Mouse (Mus musculus): Measurements from ENCODE around the gene Wnk2. TPM values are rescaled to one million over a fixed set of nuclear protein-coding genes. Genes with fewer than 3 reads are reported as not detected.

Wnk2 gene
- total and polyA plus RNA-seq, 3 experiments, result 0.04 TPM; not detected in 2

- H3K4me3 ChIP-seq (ENCODE audit: control insufficient read depth in 1 of 2, insufficient read depth in 1 of 2, low read depth in 2 of 2, low read length in 2 of 2), result no peak overlapping the region
- DNase-seq (ENCODE audit: low read depth, low spot score), result no peak
- no peak overlapping the region for H3K9ac ChIP-seq (ENCODE audit: control insufficient read depth, low read depth, low read length, poor library complexity, severe bottlenecking)
Measured at GRCm38 (mm10) chr13:49146698-49147006, 1.2 kb downstream of the Wnk2 start.

GRCm38 (mm10) chr13:49146040-49146697 is 1.6 kb downstream of the Wnk2 start:
- H3K36me3 ChIP-seq (ENCODE audit: control insufficient read depth in 1 of 2, insufficient read depth in 2 of 2, low read length in 2 of 2), result no peaks in the 10 kb centered on the region
- no peak for DNase-seq (ENCODE audit: low read depth, low spot score)
- H3K9ac ChIP-seq (ENCODE audit: control insufficient read depth, low read depth, low read length, poor library complexity, severe bottlenecking), result no peak overlapping the region
- 0 out of 4 replicates have a peak, but pooled peaks cover 0 to 1% of the 10 kb centered on the region in 2 experiments for H3K27me3 ChIP-seq (ENCODE audit: control insufficient read depth in 1 of 2, insufficient read depth in 2 of 2, low read length in 2 of 2)
- H3K4me3 ChIP-seq (ENCODE audit: control insufficient read depth in 1 of 2, insufficient read depth in 1 of 2, low read depth in 2 of 2, low read length in 2 of 2), result no peak overlapping the region
- no peaks in the 10 kb centered on the region for H3K9me3 ChIP-seq (replicated peaks; ENCODE audit: insufficient read depth, low read length)
- H3K27ac ChIP-seq (ENCODE audit: control insufficient read depth, low read depth, low read length), result no peak overlapping the region
- no peaks in the 10 kb centered on the region for H3K79me2 ChIP-seq (ENCODE audit: control insufficient read depth, insufficient read depth, low read length, poor library complexity)
- TF ChIP-seq JUND (IDR thresholded peaks at IDR 0.05; ENCODE audit: low read depth, low read length), result no peak
- no peak for TF ChIP-seq HCFC1 (IDR thresholded peaks at IDR 0.05; ENCODE audit: low read depth, low read length)
- TF ChIP-seq ZMIZ1 (IDR thresholded peaks at IDR 0.05; ENCODE audit: low read depth, low read length), result no peak
- TF ChIP-seq TCF12 (IDR thresholded peaks at IDR 0.05; ENCODE audit: low read depth, low read length), result no peak
- TF ChIP-seq ZC3H11A (IDR thresholded peaks at IDR 0.05; ENCODE audit: low read depth, low read length), result no peak
- TF ChIP-seq USF2 (IDR thresholded peaks at IDR 0.05; ENCODE audit: borderline replicate concordance in 1 of 2, insufficient read depth in 1 of 2, low read depth in 1 of 2, low read length in 2 of 2), result no peak
- TF ChIP-seq ELF1 (IDR thresholded peaks at IDR 0.05; ENCODE audit: low read depth, low read length), result no peak
- TF ChIP-seq GATA1 (IDR thresholded peaks at IDR 0.05; ENCODE audit: low read depth, low read length), result no peak
- no peak for TF ChIP-seq BHLHE40 (IDR thresholded peaks at IDR 0.05; ENCODE audit: borderline replicate concordance, low read depth, low read length)
- TF ChIP-seq MAX (IDR thresholded peaks at IDR 0.05; ENCODE audit: low read length), result no peak
- TF ChIP-seq SMC3 (IDR thresholded peaks at IDR 0.05; ENCODE audit: low read depth, low read length), result no peak
- TF ChIP-seq MAZ (IDR thresholded peaks at IDR 0.05; ENCODE audit: low read depth, low read length), result no peak
- no peak for TF ChIP-seq MYC (IDR thresholded peaks at IDR 0.05; ENCODE audit: low read depth, low read length)
- no peaks in the 10 kb centered on the region for H3K4me1 ChIP-seq (ENCODE audit: control insufficient read depth in 1 of 2, insufficient read depth in 2 of 2, low read length in 2 of 2)

More at GRCm38 (mm10) chr13:49146698-49147006, 1.2 kb downstream of the Wnk2 start:
- TF ChIP-seq NELFE (IDR thresholded peaks at IDR 0.05; ENCODE audit: low read depth, low read length), result no peak
- TF ChIP-seq RAD21 (IDR thresholded peaks at IDR 0.05; ENCODE audit: low read depth, low read length), result no peak
- no peak for TF ChIP-seq MXI1 (IDR thresholded peaks at IDR 0.05; ENCODE audit: low read depth, low read length)
- no peak for TF ChIP-seq CHD2 (IDR thresholded peaks at IDR 0.05; ENCODE audit: low read length)
- no peak for TF ChIP-seq ZMIZ1 (IDR thresholded peaks at IDR 0.05; ENCODE audit: low read depth, low read length)
- no peak for TF ChIP-seq ELF1 (IDR thresholded peaks at IDR 0.05; ENCODE audit: low read depth, low read length)
- no peak for TF ChIP-seq SMC3 (IDR thresholded peaks at IDR 0.05; ENCODE audit: low read depth, low read length)
- no peak for TF ChIP-seq TCF12 (IDR thresholded peaks at IDR 0.05; ENCODE audit: low read depth, low read length)
- TF ChIP-seq CHD1 (IDR thresholded peaks at IDR 0.05; ENCODE audit: low read depth, low read length), result no peak
- no peak for TF ChIP-seq ZC3H11A (IDR thresholded peaks at IDR 0.05; ENCODE audit: low read depth, low read length)
- no peak for TF ChIP-seq BHLHE40 (IDR thresholded peaks at IDR 0.05; ENCODE audit: borderline replicate concordance, low read depth, low read length)
- TF ChIP-seq E2F4 (IDR thresholded peaks at IDR 0.05; ENCODE audit: borderline replicate concordance, low read depth, low read length), result no peak
- no peak for TF ChIP-seq CTCF (IDR thresholded peaks at IDR 0.05 in 2 of 3, conservative IDR thresholded peaks at IDR 0.05 in 1 of 3; ENCODE audit: control insufficient read depth in 1 of 3, insufficient read depth in 1 of 3, low read depth in 2 of 3, low read length in 3 of 3, poor library complexity in 1 of 3, severe bottlenecking in 1 of 3)
- TF ChIP-seq GATA1 (IDR thresholded peaks at IDR 0.05; ENCODE audit: low read depth, low read length), result no peak
- no peak for TF ChIP-seq ZKSCAN1 (IDR thresholded peaks at IDR 0.05; ENCODE audit: low read depth, low read length)
- TF ChIP-seq MAX (IDR thresholded peaks at IDR 0.05; ENCODE audit: low read length), result no peak
- no peak for TF ChIP-seq MYC (IDR thresholded peaks at IDR 0.05; ENCODE audit: low read depth, low read length)
- TF ChIP-seq JUND (IDR thresholded peaks at IDR 0.05; ENCODE audit: low read depth, low read length), result no peak
- no peak for TF ChIP-seq NRF1 (IDR thresholded peaks at IDR 0.05; ENCODE audit: insufficient read depth, low read depth, low read length, poor library complexity, severe bottlenecking)
- no peak for TF ChIP-seq HCFC1 (IDR thresholded peaks at IDR 0.05; ENCODE audit: low read depth, low read length)
- H3K9me3 ChIP-seq (replicated peaks; ENCODE audit: insufficient read depth, low read length), result no peaks in the 10 kb centered on the region
- no peaks in the 10 kb centered on the region for H3K79me2 ChIP-seq (ENCODE audit: control insufficient read depth, insufficient read depth, low read length, poor library complexity)
- H3K4me1 ChIP-seq (ENCODE audit: control insufficient read depth in 1 of 2, insufficient read depth in 2 of 2, low read length in 2 of 2), result no peaks in the 10 kb centered on the region
- H3K27me3 ChIP-seq (ENCODE audit: control insufficient read depth in 1 of 2, insufficient read depth in 2 of 2, low read length in 2 of 2), result 0 out of 4 replicates have a peak, but pooled peaks cover 0 to 2% of the 10 kb centered on the region in 2 experiments
- no peaks in the 10 kb centered on the region for H3K36me3 ChIP-seq (ENCODE audit: control insufficient read depth in 1 of 2, insufficient read depth in 2 of 2, low read length in 2 of 2)
- no peak overlapping the region for H3K27ac ChIP-seq (ENCODE audit: control insufficient read depth, low read depth, low read length)
